19 mouse cellular contexts compared by ENCODE assay signal in genomic region chr2:101551026-101551719, GRCm38 (mm10).
DNase-seq lines count a peak whose midpoint lies in the region; ATAC-seq lines count a peak whose summit lies in the region.
"Had no signal": no experiment of that assay in that cellular context is flagged by ENCODE, and none has a peak within 500 bp of the region (broad histone marks: within the 10 kb centered on the region; RNA-seq: fewer than 3 reads in every experiment).

No protein-coding gene starts in this region.

- 69% methylated on average over 6 of the region's 6 CpGs for WGBS in heart, embryonic 12.5 days
- WGBS in lung, embryonic 15.5 days: 66% methylated on average over 6 of the region's 6 CpGs

- no peaks in the 10 kb centered on the region for H3K27me3 ChIP-seq in heart, embryonic 12.5 days (replicated peaks)
- H3K27me3 ChIP-seq in lung, embryonic 15.5 days: no peaks in the 10 kb centered on the region
- H3K27me3 ChIP-seq: embryonic facial prominence, embryonic 15.5 days; forebrain, embryonic 15.5 days; hindbrain, embryonic 15.5 days had no signal

- no peaks in the 10 kb centered on the region for H3K9me3 ChIP-seq in heart, embryonic 12.5 days (replicated peaks)
- H3K9me3 ChIP-seq in lung, embryonic 15.5 days: no peaks in the 10 kb centered on the region
- H3K9me3 ChIP-seq: embryonic facial prominence, embryonic 15.5 days; forebrain, embryonic 15.5 days; hindbrain, embryonic 15.5 days had no signal

- H3K4me1 ChIP-seq in heart, embryonic 12.5 days (replicated peaks): 0 out of 2 replicates have a peak, but pooled peaks cover 3% of the 10 kb centered on the region
- H3K4me1 ChIP-seq in lung, embryonic 15.5 days: no peaks in the 10 kb centered on the region
- H3K4me1 ChIP-seq: embryonic facial prominence, embryonic 15.5 days; hindbrain, embryonic 15.5 days had no signal

- no peaks in the 10 kb centered on the region for H3K36me3 ChIP-seq in heart, embryonic 12.5 days
- H3K36me3 ChIP-seq in lung, embryonic 15.5 days: no peaks in the 10 kb centered on the region
- H3K36me3 ChIP-seq: embryonic facial prominence, embryonic 15.5 days; forebrain, embryonic 15.5 days; hindbrain, embryonic 15.5 days had no signal

- no peak overlapping the region for H3K27ac ChIP-seq in heart, embryonic 12.5 days (ENCODE audit: poor library complexity, severe bottlenecking)
- no peak overlapping the region for H3K27ac ChIP-seq in lung, embryonic 15.5 days
- H3K27ac ChIP-seq: embryonic facial prominence, embryonic 15.5 days; forebrain, embryonic 15.5 days; hindbrain, embryonic 15.5 days had no signal

- H3K9ac ChIP-seq in heart, embryonic 12.5 days: no peak overlapping the region
- H3K9ac ChIP-seq in lung, embryonic 15.5 days: no peak overlapping the region
- H3K9ac ChIP-seq: embryonic facial prominence, embryonic 15.5 days; forebrain, embryonic 15.5 days; hindbrain, embryonic 15.5 days had no signal

- no peak for ATAC-seq in heart, embryonic 12.5 days (ENCODE audit: insufficient number of reproducible peaks, low FRiP score)
- 0 out of 2 replicates have a peak, but pooled peaks have one; percentile 23 for ATAC-seq in lung, embryonic 15.5 days (ENCODE audit: borderline replicate concordance, extremely low read depth, low FRiP score, low TSS enrichment)
- ATAC-seq in megakaryocyte-erythroid progenitor cell, adult 5-6 weeks (replicated peaks; ENCODE audit: low FRiP score, low TSS enrichment, poor library complexity, severe bottlenecking): no peak
- ATAC-seq: activated CD4-positive, CD25-positive, alpha-beta regulatory T cell, adult 4 months; forebrain, embryonic 15.5 days; Patski had no signal

- H3K4me2 ChIP-seq in heart, embryonic 12.5 days: no peak overlapping the region
- H3K4me2 ChIP-seq in lung, embryonic 15.5 days: no peak overlapping the region
- H3K4me2 ChIP-seq: embryonic facial prominence, embryonic 15.5 days; forebrain, embryonic 15.5 days; hindbrain, embryonic 15.5 days had no signal

- no peak overlapping the region for H3K4me3 ChIP-seq in heart, embryonic 12.5 days
- H3K4me3 ChIP-seq in lung, embryonic 15.5 days: no peak overlapping the region
- H3K4me3 ChIP-seq: embryonic facial prominence, embryonic 15.5 days; forebrain, embryonic 15.5 days; hindbrain, embryonic 15.5 days had no signal

- DNase-seq in heart, adult 11 months: peak; percentile 77
- no peak for DNase-seq in lung, postnatal 4 days
- DNase-seq in thymus, postnatal 0 days (ENCODE audit: low spot score): peak; percentile 93
- peak; percentile 79 to 89 for DNase-seq in thymus, postnatal 36 days
- no peak for DNase-seq in B cell, adult 2 months
- DNase-seq: adrenal gland, postnatal 14 days; cerebellum, adult 11 months; cerebellum, adult 8-10 months; embryo, embryonic 11 days; gastrocnemius, postnatal 10 days; heart, postnatal 14 days had no signal

Comparison
In these comparisons a context has a peak if more than half of its experiments do, and no peak if none do; other contexts are left out.
1. DNase-seq: peak in heart, adult 11 months (single experiment), thymus, postnatal 0 days (single experiment) and thymus, postnatal 36 days (2 of 2); none in lung, postnatal 4 days (0 of 2) and B cell, adult 2 months (0 of 2).